Comparison of ENCODE assay signal across 30 mouse cellular contexts in the genomic region with DNA sequence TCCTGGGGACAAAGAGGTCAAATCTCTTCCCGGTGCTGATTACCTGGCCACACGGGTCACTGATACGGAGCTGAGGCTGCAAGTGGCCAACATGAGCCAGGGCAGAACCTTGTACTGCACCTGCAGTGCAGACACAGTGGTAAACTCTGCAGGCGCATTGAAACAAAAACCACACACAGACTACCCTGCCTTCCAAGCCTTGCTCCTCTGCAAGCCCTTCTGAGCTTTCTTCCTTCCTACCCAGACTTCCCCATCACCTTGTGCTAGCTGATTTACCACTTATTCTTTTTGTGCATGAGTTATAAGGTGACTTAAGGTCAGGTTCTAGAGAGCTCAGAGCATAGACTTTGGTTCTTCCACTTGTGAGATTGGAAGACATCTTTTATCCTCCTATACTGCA. TPM values are rescaled to one million over a fixed set of nuclear protein-coding genes. Genes with fewer than 3 reads are reported as not detected.
DNase-seq lines count a peak whose midpoint lies in the region; ATAC-seq and TF ChIP-seq lines count a peak whose summit lies in the region.
"Had no signal": no experiment of that assay in that cellular context is flagged by ENCODE, and none has a peak within 500 bp of the region (broad histone marks: within the 10 kb centered on the region; RNA-seq: fewer than 3 reads in every experiment).

No protein-coding gene starts in this region.

- 0 out of 2 replicates have a peak overlapping the region, but pooled peaks have one; percentile 18 for H3K27ac ChIP-seq in spleen, adult 2 months (ENCODE audit: insufficient read depth, low read length)
- peak overlapping the region; percentile 65 for H3K27ac ChIP-seq in liver, embryonic 15.5 days (replicated peaks)
- H3K27ac ChIP-seq: embryonic facial prominence, embryonic 12.5 days; forebrain, embryonic 13.5 days; heart, adult 2 months; heart, embryonic 15.5 days; hindbrain, embryonic 10.5 days; hindbrain, postnatal 0 days; kidney, embryonic 15.5 days; lung, embryonic 15.5 days; midbrain, embryonic 15.5 days had no signal

- no peak for TF ChIP-seq CTCF in spleen, adult 2 months (IDR thresholded peaks at IDR 0.05; ENCODE audit: extremely low read depth, insufficient read depth, insufficient read length, insufficient replicate concordance)

- no peaks in the 10 kb centered on the region for H3K4me1 ChIP-seq in spleen, adult 2 months (ENCODE audit: control insufficient read depth, insufficient read depth, insufficient read length)
- H3K4me1 ChIP-seq in liver, embryonic 15.5 days (replicated peaks) = 0 out of 2 replicates have a peak, but pooled peaks cover 2% of the 10 kb centered on the region
- H3K4me1 ChIP-seq: embryonic facial prominence, embryonic 12.5 days; forebrain, embryonic 13.5 days; heart, embryonic 15.5 days; hindbrain, embryonic 10.5 days; kidney, embryonic 15.5 days; lung, embryonic 15.5 days; midbrain, embryonic 15.5 days had no signal

- no peaks in the 10 kb centered on the region for H3K27me3 ChIP-seq in spleen, adult 2 months (ENCODE audit: control insufficient read depth, insufficient read depth, low read length)
- no peaks in the 10 kb centered on the region for H3K27me3 ChIP-seq in liver, embryonic 15.5 days
- H3K27me3 ChIP-seq: embryonic facial prominence, embryonic 12.5 days; forebrain, embryonic 13.5 days; heart, embryonic 15.5 days; kidney, embryonic 15.5 days; lung, embryonic 15.5 days; midbrain, embryonic 15.5 days had no signal

- H3K4me2 ChIP-seq in liver, embryonic 15.5 days = 0 out of 2 replicates have a peak overlapping the region, but pooled peaks have one; percentile 4
- H3K4me2 ChIP-seq: embryonic facial prominence, embryonic 12.5 days; forebrain, embryonic 13.5 days; heart, embryonic 15.5 days; kidney, embryonic 15.5 days; lung, embryonic 15.5 days; midbrain, embryonic 15.5 days had no signal

- WGBS in spleen, adult 2 months = 9% methylated on average over 4 of the region's 4 CpGs
- 30% methylated on average over 4 of the region's 4 CpGs for WGBS in liver, embryonic 15.5 days (ENCODE audit: insufficient replicate concordance)

- H3K9ac ChIP-seq in liver, embryonic 15.5 days = no peak overlapping the region
- H3K9ac ChIP-seq: embryonic facial prominence, embryonic 12.5 days; forebrain, embryonic 13.5 days; heart, embryonic 15.5 days; kidney, embryonic 15.5 days; lung, embryonic 15.5 days; midbrain, embryonic 15.5 days had no signal

- no peak overlapping the region for H3K4me3 ChIP-seq in spleen, adult 2 months (ENCODE audit: extremely low read depth, insufficient read depth, insufficient read length)
- no peak overlapping the region for H3K4me3 ChIP-seq in liver, embryonic 15.5 days (replicated peaks)
- H3K4me3 ChIP-seq: embryonic facial prominence, embryonic 12.5 days; erythroblast, embryonic 14.5 days; forebrain, embryonic 13.5 days; heart, adult 2 months; heart, embryonic 15.5 days; hindbrain, embryonic 10.5 days; kidney, embryonic 15.5 days; lung, embryonic 15.5 days; midbrain, embryonic 15.5 days; myocyte had no signal

- TF ChIP-seq POLR2A in spleen, adult 2 months (IDR thresholded peaks at IDR 0.05; ENCODE audit: low read depth, low read length) = no peak

- no peaks in the 10 kb centered on the region for H3K9me3 ChIP-seq in liver, embryonic 15.5 days (replicated peaks)
- H3K9me3 ChIP-seq: embryonic facial prominence, embryonic 12.5 days; forebrain, embryonic 13.5 days; heart, embryonic 15.5 days; hindbrain, embryonic 10.5 days; kidney, embryonic 15.5 days; lung, embryonic 15.5 days; midbrain, embryonic 15.5 days had no signal

- peak; percentile 10; the same call in 1 of the 2 replicates for ATAC-seq in common myeloid progenitor, adult 5-6 weeks (replicated peaks; ENCODE audit: low read depth, poor library complexity, severe bottlenecking)
- ATAC-seq in liver, embryonic 15.5 days (ENCODE audit: insufficient read depth) = no peak
- ATAC-seq in megakaryocyte-erythroid progenitor cell, adult 5-6 weeks (replicated peaks; ENCODE audit: low FRiP score, low TSS enrichment, poor library complexity, severe bottlenecking) = peak; percentile 24; the same call in 1 of the 2 replicates
- ATAC-seq: forebrain, embryonic 13.5 days; hindbrain, postnatal 0 days; midbrain, embryonic 15.5 days had no signal

- H3K36me3 ChIP-seq in spleen, adult 2 months (ENCODE audit: control insufficient read depth, insufficient read depth, low read length) = no peaks in the 10 kb centered on the region
- H3K36me3 ChIP-seq in liver, embryonic 15.5 days (replicated peaks) = no peaks in the 10 kb centered on the region
- H3K36me3 ChIP-seq: embryonic facial prominence, embryonic 12.5 days; heart, embryonic 15.5 days; hindbrain, embryonic 10.5 days; kidney, embryonic 15.5 days; lung, embryonic 15.5 days; midbrain, embryonic 15.5 days had no signal

- no peak for DNase-seq in spleen, adult 2 months (ENCODE audit: low read depth in 1 of 2, low spot score in 2 of 2)
- DNase-seq in spleen, postnatal 4 days (ENCODE audit: low spot score in 2 of 2) = no peak
- no peak for DNase-seq in left cerebral cortex, postnatal 14 days (ENCODE audit: low spot score in 2 of 2)
- no peak for DNase-seq in embryo, embryonic 9.5 days (ENCODE audit: extremely low spot score)
- DNase-seq: adrenal gland, adult 8-10 months; B cell, adult 2 months; cerebellum, adult 9-10 months; gastrocnemius, postnatal 14 days; heart, adult 2 months; lung, postnatal 4 days; right cerebral cortex, postnatal 14 days had no signal

- intact Hi-C loops in left cerebral cortex, postnatal 14 days (cut with DNase I) = no loop called here

RNA-seq across cellular contexts. Expression of a gene that starts 4.5 kb away (rescaled TPM):
- not detected in 2 replicates for polyA plus RNA-seq in spleen, adult 2 months (2012; rRNA removed)
- not detected in 2 replicates for total RNA-seq in common myeloid progenitor, adult 5-6 weeks (2017)
- polyA plus RNA-seq in liver, embryonic 15.5 days (2015; fragmentation: Nextera tagmentation; extraction: Ambion mirVana) = not detected in 2 replicates
- not detected in 2 replicates for total RNA-seq in megakaryocyte-erythroid progenitor cell, adult 5-6 weeks (2014; fragmentation: Nextera tagmentation)
- not detected in 2 replicates for total RNA-seq in megakaryocyte-erythroid progenitor cell, adult 5-6 weeks (2017)
- total RNA-seq in left cerebral cortex, postnatal 14 days (2021) = not detected
- total RNA-seq: adrenal gland, adult 8-10 months; gastrocnemius, postnatal 14 days; heart, adult 2 months; hindbrain, postnatal 0 days; layer of hippocampus, postnatal 25 days; left cerebral cortex, postnatal 10 days; neutrophil, adult 5-6 weeks had no signal
- polyA plus RNA-seq: cortical plate, adult 2 months; embryonic facial prominence, embryonic 12.5 days; erythroblast, embryonic 14.5 days; forebrain, embryonic 13.5 days; frontal cortex, adult 2 months; heart, adult 2 months; heart, embryonic 15.5 days; hindbrain, embryonic 10.5 days; hindbrain, postnatal 0 days; kidney, embryonic 15.5 days; limb, embryonic 14.5 days; lung, embryonic 15.5 days; midbrain, embryonic 15.5 days; myocyte had no signal

RNA-seq across cellular contexts. Expression of a gene that starts 8.4 kb away (rescaled TPM):
- not detected in 2 replicates for polyA plus RNA-seq in spleen, adult 2 months (2012; rRNA removed)
- total RNA-seq in common myeloid progenitor, adult 5-6 weeks (2017) = not detected in 2 replicates
- polyA plus RNA-seq in liver, embryonic 15.5 days (2015; fragmentation: Nextera tagmentation; extraction: Ambion mirVana) = not detected in 2 replicates
- not detected in 2 replicates for total RNA-seq in megakaryocyte-erythroid progenitor cell, adult 5-6 weeks (2014; fragmentation: Nextera tagmentation)
- not detected in 2 replicates for total RNA-seq in megakaryocyte-erythroid progenitor cell, adult 5-6 weeks (2017)
- not detected for total RNA-seq in left cerebral cortex, postnatal 14 days (2021)
- total RNA-seq: adrenal gland, adult 8-10 months; gastrocnemius, postnatal 14 days; heart, adult 2 months; hindbrain, postnatal 0 days; layer of hippocampus, postnatal 25 days; left cerebral cortex, postnatal 10 days; neutrophil, adult 5-6 weeks had no signal
- polyA plus RNA-seq: cortical plate, adult 2 months; embryonic facial prominence, embryonic 12.5 days; erythroblast, embryonic 14.5 days; forebrain, embryonic 13.5 days; frontal cortex, adult 2 months; heart, adult 2 months; heart, embryonic 15.5 days; hindbrain, embryonic 10.5 days; hindbrain, postnatal 0 days; kidney, embryonic 15.5 days; limb, embryonic 14.5 days; lung, embryonic 15.5 days; midbrain, embryonic 15.5 days; myocyte had no signal

RNA-seq across cellular contexts. Expression of a gene that starts 48.6 kb away (rescaled TPM):
- not detected in 2 replicates for polyA plus RNA-seq in spleen, adult 2 months (2012; rRNA removed)
- not detected in 2 replicates for total RNA-seq in common myeloid progenitor, adult 5-6 weeks (2017)
- polyA plus RNA-seq in liver, embryonic 15.5 days (2015; fragmentation: Nextera tagmentation; extraction: Ambion mirVana) = not detected in 2 replicates
- total RNA-seq in megakaryocyte-erythroid progenitor cell, adult 5-6 weeks (2014; fragmentation: Nextera tagmentation) = not detected in 2 replicates
- total RNA-seq in megakaryocyte-erythroid progenitor cell, adult 5-6 weeks (2017) = not detected in 2 replicates
- total RNA-seq in left cerebral cortex, postnatal 14 days (2021) = not detected
- total RNA-seq: adrenal gland, adult 8-10 months; gastrocnemius, postnatal 14 days; heart, adult 2 months; hindbrain, postnatal 0 days; layer of hippocampus, postnatal 25 days; left cerebral cortex, postnatal 10 days; neutrophil, adult 5-6 weeks had no signal
- polyA plus RNA-seq: cortical plate, adult 2 months; embryonic facial prominence, embryonic 12.5 days; erythroblast, embryonic 14.5 days; forebrain, embryonic 13.5 days; frontal cortex, adult 2 months; heart, embryonic 15.5 days; hindbrain, embryonic 10.5 days; hindbrain, postnatal 0 days; kidney, embryonic 15.5 days; limb, embryonic 14.5 days; lung, embryonic 15.5 days; midbrain, embryonic 15.5 days; myocyte had no signal

RNA-seq across cellular contexts. Expression of a gene that starts 59.9 kb away (rescaled TPM):
- polyA plus RNA-seq in spleen, adult 2 months (2012; rRNA removed) = 0.16 TPM in 1 of 2 replicates, not detected in the other
- total RNA-seq in common myeloid progenitor, adult 5-6 weeks (2017) = not detected in 2 replicates
- polyA plus RNA-seq in liver, embryonic 15.5 days (2015; fragmentation: Nextera tagmentation; extraction: Ambion mirVana) = not detected in 2 replicates
- total RNA-seq in megakaryocyte-erythroid progenitor cell, adult 5-6 weeks (2014; fragmentation: Nextera tagmentation) = not detected in 2 replicates
- total RNA-seq in megakaryocyte-erythroid progenitor cell, adult 5-6 weeks (2017) = not detected in 2 replicates
- total RNA-seq in left cerebral cortex, postnatal 14 days (2021) = not detected
- total RNA-seq: adrenal gland, adult 8-10 months; gastrocnemius, postnatal 14 days; heart, adult 2 months; hindbrain, postnatal 0 days; layer of hippocampus, postnatal 25 days; left cerebral cortex, postnatal 10 days; neutrophil, adult 5-6 weeks had no signal
- polyA plus RNA-seq: cortical plate, adult 2 months; embryonic facial prominence, embryonic 12.5 days; erythroblast, embryonic 14.5 days; forebrain, embryonic 13.5 days; frontal cortex, adult 2 months; heart, adult 2 months; heart, embryonic 15.5 days; hindbrain, embryonic 10.5 days; hindbrain, postnatal 0 days; kidney, embryonic 15.5 days; limb, embryonic 14.5 days; lung, embryonic 15.5 days; midbrain, embryonic 15.5 days; myocyte had no signal
